Mouse (Mus musculus): Measurements from ENCODE around the gene Ly75. TPM values are rescaled to one million over a fixed set of nuclear protein-coding genes. Genes with fewer than 3 reads are reported as not detected.

The Ly75 gene
- polyA plus RNA-seq, 1 experiment from 2014 or later = 3.0 TPM

DNA sequence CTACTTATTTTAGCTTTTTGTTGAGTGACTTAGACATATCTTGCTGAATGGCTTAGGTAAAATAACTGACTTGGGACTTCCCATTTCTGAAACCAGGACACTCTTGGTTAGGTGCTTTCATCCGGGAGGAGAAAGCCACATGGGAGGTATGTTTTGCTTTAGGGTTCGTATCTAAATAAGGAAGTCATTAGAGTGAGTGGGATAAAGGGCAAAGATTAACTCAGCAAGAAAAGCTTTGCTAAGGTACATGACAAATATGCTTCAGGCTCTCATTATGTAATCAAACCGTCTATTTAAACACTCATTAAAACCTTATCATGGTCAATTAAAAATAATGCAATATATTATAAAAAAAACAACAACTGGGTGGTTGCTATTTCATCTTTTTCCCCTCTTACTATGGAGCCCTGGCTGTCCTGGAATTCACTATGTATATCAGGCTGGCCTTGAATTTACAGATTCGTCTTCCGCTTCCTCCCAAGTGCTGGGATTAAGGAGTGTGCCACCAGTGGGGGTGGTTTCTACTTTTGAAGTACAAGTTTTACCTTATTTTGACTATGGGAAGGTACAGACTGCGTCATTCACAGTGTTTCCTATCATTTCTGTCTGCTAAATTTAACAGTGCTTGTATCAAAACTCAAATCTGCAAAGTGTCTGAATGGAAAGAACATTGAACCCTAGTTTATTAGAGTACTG is 60.9 kb downstream of the Ly75 start:
- 52% methylated on average over 6 of the region's 6 CpGs for WGBS (ENCODE audit: insufficient replicate concordance)
- H3K9me3 ChIP-seq (replicated peaks; ENCODE audit: control insufficient read depth, low read length) = no peaks in the 10 kb centered on the region
- H3K9ac ChIP-seq (ENCODE audit: low read depth, low read length) = no peak overlapping the region
- no peak overlapping the region for H3K4me3 ChIP-seq (ENCODE audit: low read depth, low read length)
- no peaks in the 10 kb centered on the region for H3K4me1 ChIP-seq (ENCODE audit: control insufficient read depth, low read depth, low read length)
- H3K27me3 ChIP-seq (ENCODE audit: control insufficient read depth, insufficient read depth, low read depth, low read length) = no peaks in the 10 kb centered on the region
- H3K27ac ChIP-seq (ENCODE audit: low read length) = no peak overlapping the region
- H3K36me3 ChIP-seq (ENCODE audit: control insufficient read depth, insufficient read depth) = no peaks in the 10 kb centered on the region; the same call in 1 of the 2 replicates
- H3K4me2 ChIP-seq (ENCODE audit: low read depth, low read length) = no peak overlapping the region
- no peak for ATAC-seq (ENCODE audit: low read depth)

DNA sequence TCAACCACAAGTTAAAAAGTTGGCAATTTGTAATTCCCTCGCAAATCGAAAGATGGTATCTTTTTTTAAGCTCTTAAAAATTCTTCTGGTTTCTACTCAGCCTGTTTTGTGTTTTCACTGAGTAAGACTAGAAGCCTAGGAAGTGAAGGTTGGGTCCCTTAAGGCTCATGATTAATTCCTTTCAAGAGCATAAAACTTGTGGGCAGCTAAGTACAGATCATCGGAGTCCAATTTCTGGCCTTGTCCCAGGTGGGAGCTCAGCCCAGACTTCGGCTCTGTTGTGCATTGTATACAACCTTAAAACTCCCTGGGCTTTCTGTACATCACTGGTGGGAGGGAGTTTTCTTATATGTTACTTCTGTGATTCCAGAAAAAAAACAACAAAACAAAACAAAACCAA is 79.3 kb downstream of the Ly75 start:
- H3K27me3 ChIP-seq (ENCODE audit: control insufficient read depth, insufficient read depth, low read depth, low read length) = no peaks in the 10 kb centered on the region
- no peaks in the 10 kb centered on the region for H3K4me1 ChIP-seq (ENCODE audit: control insufficient read depth, low read depth, low read length)
- no peak for ATAC-seq (ENCODE audit: low read depth)
- no peak overlapping the region for H3K9ac ChIP-seq (ENCODE audit: low read depth, low read length)
- 82% methylated on average over 4 of the region's 4 CpGs for WGBS (ENCODE audit: insufficient replicate concordance)
- H3K4me2 ChIP-seq (ENCODE audit: low read depth, low read length) = no peak overlapping the region
- H3K9me3 ChIP-seq (replicated peaks; ENCODE audit: control insufficient read depth, low read length) = no peaks in the 10 kb centered on the region
- no peak overlapping the region for H3K27ac ChIP-seq (ENCODE audit: low read length)
- no peak overlapping the region for H3K4me3 ChIP-seq (ENCODE audit: low read depth, low read length)
- peaks cover 3% of the 10 kb centered on the region; the same call in 1 of the 2 replicates for H3K36me3 ChIP-seq (ENCODE audit: control insufficient read depth, insufficient read depth)

DNA sequence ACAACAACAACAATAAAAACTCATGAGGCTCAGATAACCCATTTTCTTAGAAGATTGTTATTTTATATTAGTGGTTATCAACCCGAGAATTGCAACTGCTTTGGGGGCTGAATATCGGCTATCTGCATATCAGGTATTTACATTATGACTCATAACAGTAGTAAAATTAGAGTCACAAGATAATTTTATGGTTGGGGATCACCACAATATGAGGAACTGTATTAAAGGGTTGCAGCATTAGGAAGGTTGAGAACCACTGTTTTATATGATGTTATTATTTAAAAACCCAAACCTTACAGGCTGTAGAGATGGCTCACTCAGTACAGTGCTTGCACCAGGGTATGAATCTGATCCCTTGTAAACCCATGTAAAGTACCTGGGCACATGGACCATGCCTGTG is 83.8 kb downstream of the Ly75 start:
- H3K4me1 ChIP-seq (ENCODE audit: control insufficient read depth, low read depth, low read length) = no peaks in the 10 kb centered on the region
- no peak overlapping the region for H3K27ac ChIP-seq (ENCODE audit: low read length)
- no peaks in the 10 kb centered on the region for H3K27me3 ChIP-seq (ENCODE audit: control insufficient read depth, insufficient read depth, low read depth, low read length)
- H3K4me2 ChIP-seq (ENCODE audit: low read depth, low read length) = no peak overlapping the region
- no peaks in the 10 kb centered on the region for H3K9me3 ChIP-seq (replicated peaks; ENCODE audit: control insufficient read depth, low read length)
- WGBS (ENCODE audit: insufficient replicate concordance) = 70% methylated on average over 2 of the region's 2 CpGs
- ATAC-seq (ENCODE audit: low read depth) = no peak
- H3K9ac ChIP-seq (ENCODE audit: low read depth, low read length) = no peak overlapping the region
- no peak overlapping the region for H3K4me3 ChIP-seq (ENCODE audit: low read depth, low read length)
- no peaks in the 10 kb centered on the region for H3K36me3 ChIP-seq (ENCODE audit: control insufficient read depth, insufficient read depth)

DNA sequence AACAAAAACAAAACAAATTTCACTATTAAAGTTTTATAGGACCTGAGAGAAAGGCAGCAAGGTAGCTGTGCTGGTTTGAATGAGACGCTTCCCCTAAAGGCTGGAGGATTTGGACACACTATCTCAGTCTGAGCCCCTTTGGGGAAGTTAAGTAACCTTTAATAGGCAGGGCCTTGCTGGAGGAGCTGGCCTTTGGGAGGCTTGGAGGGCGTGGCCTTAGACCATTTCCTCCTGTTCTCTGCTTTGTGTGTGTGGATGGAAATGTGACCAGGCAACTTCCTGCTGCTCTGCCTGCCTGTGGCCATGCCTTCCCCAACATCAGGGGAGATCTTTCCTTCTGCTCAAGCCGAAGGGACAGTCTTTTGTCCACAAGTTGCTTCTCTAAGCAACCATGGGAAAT is 84.8 kb downstream of the Ly75 start:
- Histone ChIP-seq H3K9me3 (replicated peaks; ENCODE audit: control insufficient read depth, low read length) (no peaks in the 10 kb centered on the region), H3K4me3 (ENCODE audit: low read depth, low read length) (no peak overlapping the region), H3K36me3 (ENCODE audit: control insufficient read depth, insufficient read depth) (no peaks in the 10 kb centered on the region), H3K27ac (ENCODE audit: low read length) (no peak overlapping the region), H3K27me3 (ENCODE audit: control insufficient read depth, insufficient read depth, low read depth, low read length) (no peaks in the 10 kb centered on the region), H3K9ac (ENCODE audit: low read depth, low read length) (no peak overlapping the region), H3K4me1 (ENCODE audit: control insufficient read depth, low read depth, low read length) (no peaks in the 10 kb centered on the region), H3K4me2 (ENCODE audit: low read depth, low read length) (no peak overlapping the region)
- 32% methylated on average over 3 of the region's 3 CpGs for WGBS (ENCODE audit: insufficient replicate concordance)
- no peak; the same call in 1 of the 2 replicates for ATAC-seq (ENCODE audit: low read depth)

DNA sequence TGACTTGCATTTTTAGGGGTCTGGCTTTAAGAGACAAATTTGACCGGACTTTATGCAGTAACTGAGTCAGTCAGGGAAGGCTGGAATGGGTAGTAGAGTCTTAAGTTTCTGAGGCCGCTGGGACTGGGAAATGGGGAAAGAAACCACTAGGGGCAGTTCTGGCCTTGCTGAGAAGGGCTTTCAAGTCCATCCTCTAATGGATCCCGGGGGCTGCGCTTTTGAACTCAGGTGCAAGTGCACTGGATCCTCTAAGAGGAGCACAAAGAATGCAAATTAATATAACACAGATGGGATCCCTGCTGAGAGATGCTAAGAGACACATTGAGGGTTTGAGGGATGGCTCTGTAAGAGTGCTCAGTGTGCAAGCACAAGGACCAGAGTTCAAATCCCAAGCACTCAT is 91.7 kb downstream of the Ly75 start:
- Histone ChIP-seq H3K9me3 (replicated peaks; ENCODE audit: control insufficient read depth, low read length) (no peaks in the 10 kb centered on the region), H3K4me2 (ENCODE audit: low read depth, low read length) (no peak overlapping the region), H3K4me3 (ENCODE audit: low read depth, low read length) (no peak overlapping the region), H3K27ac (ENCODE audit: low read length) (no peak overlapping the region), H3K27me3 (ENCODE audit: control insufficient read depth, insufficient read depth, low read depth, low read length) (no peaks in the 10 kb centered on the region), H3K36me3 (ENCODE audit: control insufficient read depth, insufficient read depth) (no peaks in the 10 kb centered on the region), H3K4me1 (ENCODE audit: control insufficient read depth, low read depth, low read length) (no peaks in the 10 kb centered on the region; the same call in 1 of the 2 replicates), H3K9ac (ENCODE audit: low read depth, low read length) (no peak overlapping the region)
- ATAC-seq (ENCODE audit: low read depth) = no peak
- WGBS (ENCODE audit: insufficient replicate concordance) = 58% methylated on average over 4 of the region's 4 CpGs

DNA sequence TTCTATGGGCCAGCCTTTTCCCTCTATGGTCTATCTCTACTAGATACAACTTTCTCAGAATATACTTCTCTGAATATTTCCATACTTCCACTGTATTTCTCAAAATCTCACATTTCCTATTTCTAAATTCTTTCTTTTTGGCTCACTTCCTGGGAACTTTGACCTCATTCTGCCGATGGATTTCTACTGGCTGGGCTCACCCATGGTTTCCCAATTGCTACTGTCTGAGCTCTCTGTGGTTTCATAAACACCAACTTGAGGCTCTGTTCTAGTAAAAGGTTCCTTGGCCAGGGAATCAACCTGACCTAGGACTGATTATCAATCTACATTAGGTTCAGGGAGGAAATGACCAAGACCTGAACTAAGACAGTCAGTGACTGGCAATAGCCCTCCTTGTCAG is 93.7 kb downstream of the Ly75 start:
- Histone ChIP-seq H3K4me2 (ENCODE audit: low read depth, low read length) (no peak overlapping the region), H3K27ac (ENCODE audit: low read length) (no peak overlapping the region), H3K36me3 (ENCODE audit: control insufficient read depth, insufficient read depth) (no peaks in the 10 kb centered on the region), H3K9ac (ENCODE audit: low read depth, low read length) (no peak overlapping the region), H3K4me1 (ENCODE audit: control insufficient read depth, low read depth, low read length) (no peaks in the 10 kb centered on the region; the same call in 1 of the 2 replicates), H3K4me3 (ENCODE audit: low read depth, low read length) (no peak overlapping the region), H3K9me3 (replicated peaks; ENCODE audit: control insufficient read depth, low read length) (no peaks in the 10 kb centered on the region), H3K27me3 (ENCODE audit: control insufficient read depth, insufficient read depth, low read depth, low read length) (no peaks in the 10 kb centered on the region)
- 41% methylated on average over 1 of the region's 1 CpGs for WGBS (ENCODE audit: insufficient replicate concordance)
- ATAC-seq (ENCODE audit: low read depth) = no peak

DNA sequence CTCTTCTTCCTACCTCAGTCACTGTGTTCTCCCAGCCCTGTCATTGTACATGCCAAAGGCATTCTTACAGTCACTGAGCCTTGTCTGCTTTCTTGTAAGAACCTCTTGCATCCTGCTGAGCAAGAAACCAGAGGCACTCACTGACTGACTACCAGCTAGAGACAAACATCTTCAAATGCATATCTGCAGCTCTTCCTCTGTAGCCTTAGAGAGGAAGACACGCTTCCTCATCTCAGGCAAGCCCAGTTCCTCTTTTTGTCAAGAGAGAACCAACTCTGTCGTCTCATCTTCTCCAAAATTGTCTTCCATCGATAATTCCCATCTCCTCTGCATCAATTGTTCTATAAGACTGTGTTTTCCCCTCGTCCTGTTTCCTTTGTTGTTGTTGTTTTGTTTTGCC is 94.5 kb downstream of the Ly75 start:
- peak; percentile 20; the same call in 1 of the 2 replicates for ATAC-seq (ENCODE audit: low read depth)
- Histone ChIP-seq H3K9me3 (replicated peaks; ENCODE audit: control insufficient read depth, low read length) (no peaks in the 10 kb centered on the region), H3K4me3 (ENCODE audit: low read depth, low read length) (no peak overlapping the region), H3K36me3 (ENCODE audit: control insufficient read depth, insufficient read depth) (no peaks in the 10 kb centered on the region), H3K27me3 (ENCODE audit: control insufficient read depth, insufficient read depth, low read depth, low read length) (peaks cover 5% of the 10 kb centered on the region), H3K4me2 (ENCODE audit: low read depth, low read length) (no peak overlapping the region), H3K9ac (ENCODE audit: low read depth, low read length) (no peak overlapping the region), H3K27ac (ENCODE audit: low read length) (no peak overlapping the region), H3K4me1 (ENCODE audit: control insufficient read depth, low read depth, low read length) (no peaks in the 10 kb centered on the region; the same call in 1 of the 2 replicates)
- WGBS (ENCODE audit: insufficient replicate concordance) = 19% methylated on average over 4 of the region's 4 CpGs

DNA sequence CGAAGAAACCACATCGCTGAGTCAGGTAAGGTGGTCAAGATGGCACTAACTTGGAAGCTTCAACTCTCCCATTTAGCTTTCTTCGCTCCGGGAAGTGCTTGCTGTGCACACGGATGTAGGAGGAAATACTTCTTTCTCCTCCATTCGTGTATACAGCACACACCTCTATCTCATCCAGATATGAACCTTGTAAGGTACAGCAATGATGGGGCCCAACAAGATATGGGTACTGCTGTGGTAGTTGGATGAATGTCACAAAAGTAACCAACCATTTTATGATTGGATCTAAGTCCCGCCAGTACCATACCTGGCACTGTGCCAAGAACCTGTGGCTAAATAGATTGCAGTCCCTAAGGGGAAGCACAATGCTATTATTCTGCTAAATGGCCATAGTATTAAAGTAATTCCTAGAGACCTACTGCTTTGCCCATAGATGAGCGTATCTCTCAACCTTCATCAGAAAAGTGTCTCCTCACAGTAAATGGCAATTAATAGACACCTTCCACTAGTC is 97.9 kb downstream of the Ly75 start:
- H3K27me3 ChIP-seq (ENCODE audit: control insufficient read depth, insufficient read depth, low read depth, low read length) = peaks cover 10% of the 10 kb centered on the region
- no peak overlapping the region for H3K4me2 ChIP-seq (ENCODE audit: low read depth, low read length)
- no peak overlapping the region for H3K4me3 ChIP-seq (ENCODE audit: low read depth, low read length)
- H3K9ac ChIP-seq (ENCODE audit: low read depth, low read length) = no peak overlapping the region
- no peaks in the 10 kb centered on the region; the same call in 1 of the 2 replicates for H3K4me1 ChIP-seq (ENCODE audit: control insufficient read depth, low read depth, low read length)
- peak overlapping the region; percentile 81; the same call in 1 of the 2 replicates for H3K27ac ChIP-seq (ENCODE audit: low read length)
- WGBS (ENCODE audit: insufficient replicate concordance) = 71% methylated on average over 8 of the region's 8 CpGs
- no peak for ATAC-seq (ENCODE audit: low read depth)
- no peaks in the 10 kb centered on the region for H3K36me3 ChIP-seq (ENCODE audit: control insufficient read depth, insufficient read depth)
- no peaks in the 10 kb centered on the region for H3K9me3 ChIP-seq (replicated peaks; ENCODE audit: control insufficient read depth, low read length)

DNA sequence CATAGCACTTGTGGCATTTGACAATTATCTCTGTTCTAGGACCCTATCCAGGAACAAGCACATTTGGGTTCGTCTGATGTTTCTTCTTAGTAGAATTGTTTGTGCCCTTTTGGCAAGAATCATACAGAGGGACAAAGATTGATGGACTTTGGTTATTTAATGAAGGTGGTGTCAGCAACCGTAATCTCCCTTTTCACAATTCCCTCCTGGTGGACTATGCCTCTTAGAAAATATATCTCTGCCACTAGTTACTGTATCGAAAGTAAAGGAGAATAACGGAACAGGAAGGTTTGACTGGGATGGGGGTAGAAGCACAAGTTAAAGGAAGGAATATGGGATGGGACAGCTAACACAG is 98.7 kb downstream of the Ly75 start, which contains the start of gene Cd302:
Gene Cd302 (minus strand): TSS at position 22 of the 355 bp plus-strand sequence.
- peak within 1 kb of the TSS; percentile 54 for H3K4me3 ChIP-seq (ENCODE audit: low read depth, low read length)
- peak within 1 kb of the TSS; percentile 32 for H3K9ac ChIP-seq (ENCODE audit: low read depth, low read length)
- WGBS (ENCODE audit: insufficient replicate concordance) = 38% methylated on average over 4 of the region's 4 CpGs
- peaks cover 10% of the 10 kb centered on the region for H3K27me3 ChIP-seq (ENCODE audit: control insufficient read depth, insufficient read depth, low read depth, low read length)
- H3K27ac ChIP-seq (ENCODE audit: low read length) = peak within 1 kb of the TSS; percentile 81
- H3K4me1 ChIP-seq (ENCODE audit: control insufficient read depth, low read depth, low read length) = no peaks in the 10 kb centered on the region
- no peaks in the 10 kb centered on the region for H3K9me3 ChIP-seq (replicated peaks; ENCODE audit: control insufficient read depth, low read length)
- ATAC-seq (ENCODE audit: low read depth) = peak; percentile 37; the same call in 1 of the 2 replicates
- peak within 1 kb of the TSS; percentile 43 for H3K4me2 ChIP-seq (ENCODE audit: low read depth, low read length)
- no peaks in the 10 kb centered on the region for H3K36me3 ChIP-seq (ENCODE audit: control insufficient read depth, insufficient read depth)

Measured in liver, embryonic 16.5 days (tissue).